9 mouse cellular contexts compared by ENCODE assay signal in the genomic region with DNA sequence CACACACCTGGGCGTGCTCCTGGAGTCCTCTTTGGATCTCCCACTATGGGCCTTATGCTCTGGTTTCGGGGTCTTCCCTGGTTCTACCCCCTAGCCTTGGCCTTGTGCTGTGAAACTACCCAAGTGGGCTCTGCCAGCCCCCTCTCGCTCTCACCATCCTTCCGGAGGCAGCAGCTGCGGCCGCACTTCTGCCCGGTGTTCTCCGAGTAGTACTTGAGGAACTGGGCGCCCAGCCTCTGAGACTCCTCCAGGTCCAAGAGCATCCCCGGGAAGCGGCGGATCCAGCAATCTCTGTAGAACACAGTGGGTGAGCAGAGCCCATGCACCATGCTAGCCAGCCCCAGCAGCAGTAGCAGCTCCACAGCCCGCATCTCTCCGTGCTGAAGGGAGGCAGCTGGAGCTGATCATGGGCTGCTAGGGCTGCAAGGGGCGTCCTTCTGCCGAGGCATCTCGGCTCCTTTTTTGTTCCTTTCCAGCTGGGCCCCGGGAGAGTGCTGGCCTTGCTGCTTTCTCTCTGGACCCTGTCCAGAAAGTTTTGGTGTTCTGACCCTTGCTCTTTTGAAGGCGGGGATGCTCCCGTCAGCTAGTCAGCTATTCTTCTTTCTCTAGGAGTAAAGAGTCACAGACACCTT. TPM values are rescaled to one million over a fixed set of nuclear protein-coding genes. Genes with fewer than 3 reads are reported as not detected.
DNase-seq lines count a peak whose midpoint lies in the region; ATAC-seq and TF ChIP-seq lines count a peak whose summit lies in the region.
"Had no signal": no experiment of that assay in that cellular context is flagged by ENCODE, and none has a peak within 500 bp of the region (broad histone marks: within the 10 kb centered on the region; RNA-seq: fewer than 3 reads in every experiment).

A gene (minus strand): TSS at position 439 of the 632 bp plus-strand sequence.

- H3K4me1 ChIP-seq in heart, embryonic 10.5 days, result peaks cover 18% of the 10 kb centered on the region
- no peaks in the 10 kb centered on the region for H3K4me1 ChIP-seq in stomach, postnatal 0 days (replicated peaks; ENCODE audit: control insufficient read depth, insufficient read depth)

- peak within 1 kb of the TSS; percentile 31; the same call in 1 of the 2 replicates for H3K27ac ChIP-seq in heart, embryonic 10.5 days
- peak within 1 kb of the TSS; percentile 63 for H3K27ac ChIP-seq in stomach, postnatal 0 days (replicated peaks)

- peak; percentile 21 for DNase-seq in right cerebral cortex, postnatal 4 days
- no peak for DNase-seq in right cerebral cortex, postnatal 25 days
- peak; percentile 78 for DNase-seq in heart, embryonic 10.5 days (ENCODE audit: low spot score)
- DNase-seq in kidney, adult 18-20 months, result peak; percentile 68
- DNase-seq in lung, postnatal 36 days, result peak; percentile 30
- DNase-seq in stomach, postnatal 0 days (ENCODE audit: low spot score), result peak; percentile 31
- no peak for DNase-seq in cerebellum, adult 9-10 months
- DNase-seq in frontal cortex, adult 2 months (ENCODE audit: extremely low spot score in 1 of 2, low spot score in 1 of 2), result no peak

- H3K27me3 ChIP-seq in heart, embryonic 10.5 days (ENCODE audit: insufficient read depth, poor library complexity, severe bottlenecking), result peaks cover 22% of the 10 kb centered on the region
- H3K27me3 ChIP-seq in stomach, postnatal 0 days (ENCODE audit: control insufficient read depth, insufficient read depth, low read length), result no peaks in the 10 kb centered on the region
- H3K27me3 ChIP-seq: Patski had no signal

- no peak; the same call in 1 of the 2 replicates for ATAC-seq in stomach, postnatal 0 days (ENCODE audit: low FRiP score, low TSS enrichment)
- ATAC-seq: Patski had no signal

- TF ChIP-seq CTCF in stomach, postnatal 0 days (IDR thresholded peaks at IDR 0.05; ENCODE audit: low read depth), result no peak

- H3K9ac ChIP-seq in stomach, postnatal 0 days (ENCODE audit: low read length), result peak within 1 kb of the TSS; percentile 51

- peak within 1 kb of the TSS; percentile 49 for H3K4me3 ChIP-seq in heart, embryonic 10.5 days
- peak within 1 kb of the TSS; percentile 17; the same call in 1 of the 2 replicates for H3K4me3 ChIP-seq in stomach, postnatal 0 days (ENCODE audit: low read depth, low read length)

- whole genome bisulfite sequencing in heart, embryonic 10.5 days, result 7% methylated on average over 20 of the region's 20 CpGs
- 15% methylated on average over 19 of the region's 20 CpGs for WGBS in stomach, postnatal 0 days

- H3K36me3 ChIP-seq in heart, embryonic 10.5 days, result no peaks in the 10 kb centered on the region
- no peaks in the 10 kb centered on the region for H3K36me3 ChIP-seq in stomach, postnatal 0 days (ENCODE audit: control insufficient read depth, insufficient read depth, low read length)

- no peak for TF ChIP-seq EP300 in stomach, postnatal 0 days (optimal IDR thresholded peaks at IDR 0.05)

- H3K9me3 ChIP-seq in heart, embryonic 10.5 days, result no peaks in the 10 kb centered on the region
- no peaks in the 10 kb centered on the region for H3K9me3 ChIP-seq in stomach, postnatal 0 days (ENCODE audit: control insufficient read depth, low read length)

- H3K4me2 ChIP-seq in stomach, postnatal 0 days (replicated peaks; ENCODE audit: low read depth), result peak within 1 kb of the TSS; percentile 45

RNA-seq across cellular contexts. Expression of the gene that starts here (rescaled TPM):
- 0.59 TPM in 1 of 2 replicates, not detected in the other for polyA plus RNA-seq in heart, embryonic 10.5 days (2016; fragmentation: Nextera tagmentation; extraction: Ambion mirVana)
- polyA plus RNA-seq in stomach, postnatal 0 days (2015; fragmentation: Nextera tagmentation; extraction: Ambion mirVana), result 2.4 and 3.2 TPM in 2 replicates
- polyA plus RNA-seq in frontal cortex, adult 2 months (2012; rRNA removed), result 0.21 and 0.54 TPM in 2 replicates

Comparison
In these comparisons a context has a peak if more than half of its experiments do, and no peak if none do; other contexts are left out.
1. DNase-seq: peak in right cerebral cortex, postnatal 4 days (single experiment), kidney, adult 18-20 months (single experiment), lung, postnatal 36 days (single experiment) and stomach, postnatal 0 days (single experiment); none in right cerebral cortex, postnatal 25 days (single experiment), cerebellum, adult 9-10 months (single experiment) and frontal cortex, adult 2 months (0 of 2).
2. Peak in DNase-seq, H3K4me3 ChIP-seq and H3K27ac ChIP-seq in heart, embryonic 10.5 days; RNA of the gene not detected or under 1 TPM.